Mouse (Mus musculus): ENCODE measurements around the gene Med1.

DNA sequence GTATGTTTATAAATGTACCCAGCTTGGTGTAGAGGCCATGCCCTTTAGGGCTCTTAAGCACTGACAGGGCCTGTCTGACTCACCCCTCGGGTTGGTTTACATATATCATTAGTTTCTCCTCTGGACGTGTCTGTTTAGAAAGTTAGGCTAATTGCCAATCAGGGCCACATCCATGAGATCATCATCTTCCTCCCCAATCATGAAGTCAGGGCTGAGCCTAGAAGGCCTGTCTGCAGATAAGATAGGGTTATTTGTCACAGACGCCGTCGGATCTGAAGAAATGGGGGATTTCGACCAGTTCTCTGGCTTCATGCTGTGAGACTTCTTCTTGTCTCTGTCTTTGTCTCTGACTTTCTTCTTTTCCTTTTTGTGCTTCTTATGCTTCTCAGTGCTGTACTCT, 38.0 kb downstream of the Med1 start:
- no peak for TF ChIP-seq POLR2A (IDR thresholded peaks at IDR 0.05; ENCODE audit: borderline replicate concordance, extremely low read depth, insufficient read depth, insufficient read length, poor library complexity, severe bottlenecking)
- TF ChIP-seq CTCF (IDR thresholded peaks at IDR 0.05; ENCODE audit: borderline replicate concordance, extremely low read depth, insufficient read depth, insufficient read length), result no peak
